Mouse (Mus musculus) brain, embryonic 14.5 days (tissue): Measurements from ENCODE around the gene Adrm1.

Source experiments
- CTCF ChIP-seq: fragments of 200-500 bp; IDR thresholded peaks from 2 replicates; pipeline ENCODE4 v1.5.1; 2012; ENCODE audit warnings: inconsistent platforms, mild to moderate bottlenecking, moderate library complexity, borderline replicate concordance; ENCODE audit not compliant: insufficient read depth, insufficient read length; ENCODE audit errors: extremely low read depth
- POLR2A ChIP-seq: fragments of 200-500 bp; IDR thresholded peaks from 2 replicates; pipeline ENCODE4 v1.6.1; 2012; ENCODE audit warnings: mild to moderate bottlenecking, inconsistent platforms, borderline replicate concordance; ENCODE audit not compliant: poor library complexity, insufficient read depth, insufficient read length, severe bottlenecking; ENCODE audit errors: extremely low read depth

GRCm38 (mm10) chr2:180173163-180173562, 1.9 kb downstream of the Adrm1 start:
- TF ChIP-seq POLR2A (no peak), CTCF (peak; percentile 11; the same call in 1 of the 2 replicates)
